Mouse (Mus musculus) intestine, embryonic 14.5 days (tissue): ENCODE measurements at regions not wholly inside any gene's neighbourhood (a gene's known extent, or its start where the extent isn't known, plus 50 kb on each side); places are given as distances from the start of the nearest gene placed in this dataset.

Source experiments
- ATAC-seq: fragments of 200-750 bp; cut with Nextera tagmentation; replicated peaks from 2 replicates; pipeline ENCODE4 v1.8.0; 2017; ENCODE audit warnings: low read depth, moderate number of reproducible peaks, moderate TSS enrichment, moderate library complexity; ENCODE audit not compliant: low FRiP score, low TSS enrichment
- DNase-seq: peaks from one replicate; pipeline ENCODE4 v3.0.0-alpha.2; 2018; ENCODE audit warnings: low spot score
- H3K27ac ChIP-seq: fragments of 300-500 bp; sonication (generic); 2 replicates; pipeline ENCODE4 v1.5.1; 2014; ENCODE audit warnings: low read depth, mild to moderate bottlenecking, control low read depth
- H3K27me3 ChIP-seq: fragments of 300-500 bp; sonication (generic); replicated peaks from 2 replicates; pipeline ENCODE4 v1.6.1; 2014; ENCODE audit warnings: low read length, control low read depth; ENCODE audit not compliant: control insufficient read depth, insufficient read depth
- H3K36me3 ChIP-seq: fragments of 300-500 bp; sonication (generic); 2 replicates; pipeline ENCODE4 v1.6.1; 2014; ENCODE audit warnings: low read length, control low read depth; ENCODE audit not compliant: control insufficient read depth, insufficient read depth
- H3K4me1 ChIP-seq: fragments of 300-500 bp; sonication (generic); replicated peaks from 2 replicates; pipeline ENCODE4 v1.6.1; 2014; ENCODE audit warnings: low read length, control low read depth, mixed read lengths; ENCODE audit not compliant: control insufficient read depth, insufficient read depth
- H3K4me2 ChIP-seq: fragments of 300-500 bp; sonication (generic); 2 replicates; pipeline ENCODE4 v1.6.1; 2014; ENCODE audit warnings: low read length
- H3K4me3 ChIP-seq: fragments of 300-500 bp; sonication (generic); 2 replicates; pipeline ENCODE4 v1.5.1; 2014; ENCODE audit warnings: low read depth, low read length, control low read depth, mixed read lengths
- H3K9ac ChIP-seq: fragments of 300-500 bp; sonication (generic); 2 replicates; pipeline ENCODE4 v1.6.1; 2014; ENCODE audit warnings: mild to moderate bottlenecking, low read length
- H3K9me3 ChIP-seq: fragments of 300-500 bp; sonication (generic); 2 replicates; pipeline ENCODE4 v1.6.1; 2016; ENCODE audit warnings: low read length, control low read depth; ENCODE audit not compliant: control insufficient read depth
- WGBS: fragments of 180-500 bp; shearing (Covaris S2); extraction: QIAGEN DNeasy Blood & Tissue Kit; methylation state at CpG from one replicate; pipeline ENCODE4 v1.1.7; 2014; 5-methylcytosine and 5-hydroxymethylcytosine counted together

- H3K4me1 ChIP-seq, result no peaks in the 10 kb centered on the region
- H3K9me3 ChIP-seq, result no peaks in the 10 kb centered on the region
- H3K27me3 ChIP-seq, result no peaks in the 10 kb centered on the region
- whole genome bisulfite sequencing, result 48% methylated on average over 1 of the region's 1 CpGs
- no peak overlapping the region for H3K27ac ChIP-seq
- ATAC-seq (no peak), DNase-seq (no peak)
- H3K4me2 ChIP-seq, result no peak overlapping the region
- H3K4me3 ChIP-seq, result no peak overlapping the region
- H3K36me3 ChIP-seq, result no peaks in the 10 kb centered on the region
- H3K9ac ChIP-seq, result no peak overlapping the region
Measured at GRCm38 (mm10) chr11:18821384-18821783, 197.4 kb downstream of the Meis1 start.

GRCm38 (mm10) chr11:18814110-18814509 is 204.7 kb downstream of the Meis1 start:
- Histone ChIP-seq H3K27me3 (no peaks in the 10 kb centered on the region), H3K27ac (no peak overlapping the region), H3K9ac (no peak overlapping the region), H3K36me3 (no peaks in the 10 kb centered on the region), H3K4me1 (no peaks in the 10 kb centered on the region), H3K4me3 (no peak overlapping the region), H3K4me2 (no peak overlapping the region), H3K9me3 (no peaks in the 10 kb centered on the region)
- DNase-seq (no peak), ATAC-seq (no peak)
- 90% methylated on average over 3 of the region's 3 CpGs for WGBS

GRCm38 (mm10) chr11:18767479-18767878 is 251.3 kb downstream of the Meis1 start:
- Histone ChIP-seq H3K4me2 (no peak overlapping the region), H3K9me3 (no peaks in the 10 kb centered on the region), H3K4me1 (no peaks in the 10 kb centered on the region), H3K27ac (no peak overlapping the region), H3K27me3 (no peaks in the 10 kb centered on the region), H3K4me3 (no peak overlapping the region), H3K36me3 (no peaks in the 10 kb centered on the region), H3K9ac (no peak overlapping the region)
- DNase-seq (no peak), ATAC-seq (no peak)
- WGBS, result 94% methylated on average over 3 of the region's 3 CpGs

- ATAC-seq, result no peak
- DNase-seq, result no peak
- no peaks in the 10 kb centered on the region for H3K27me3 ChIP-seq
- H3K4me2 ChIP-seq, result no peak overlapping the region
- no peaks in the 10 kb centered on the region for H3K9me3 ChIP-seq
- H3K4me1 ChIP-seq, result no peaks in the 10 kb centered on the region
- no peak overlapping the region for H3K4me3 ChIP-seq
- 68% methylated on average over 6 of the region's 6 CpGs for WGBS
- H3K36me3 ChIP-seq, result no peaks in the 10 kb centered on the region
- H3K27ac ChIP-seq, result no peak overlapping the region
- no peak overlapping the region for H3K9ac ChIP-seq
Measured at GRCm38 (mm10) chr11:18766458-18767016, 252.2 kb downstream of the Meis1 start.

- H3K4me2 ChIP-seq, result no peak overlapping the region
- DNase-seq (no peak), ATAC-seq (no peak)
- no peak overlapping the region for H3K4me3 ChIP-seq
- no peaks in the 10 kb centered on the region for H3K36me3 ChIP-seq
- 73% methylated on average over 6 of the region's 6 CpGs for WGBS
- no peaks in the 10 kb centered on the region for H3K9me3 ChIP-seq
- H3K9ac ChIP-seq, result no peak overlapping the region
- no peak overlapping the region for H3K27ac ChIP-seq
- no peaks in the 10 kb centered on the region for H3K27me3 ChIP-seq
- peaks cover 22% of the 10 kb centered on the region for H3K4me1 ChIP-seq
Measured at GRCm38 (mm10) chr11:18758591-18759074, 260.2 kb downstream of the Meis1 start.

- H3K4me3 ChIP-seq, result no peak overlapping the region
- H3K36me3 ChIP-seq, result no peaks in the 10 kb centered on the region
- 0 out of 2 replicates have a peak overlapping the region, but pooled peaks have one; percentile 11 for H3K4me2 ChIP-seq
- no peak for DNase-seq
- H3K9ac ChIP-seq, result 0 out of 2 replicates have a peak overlapping the region, but pooled peaks have one; percentile 10
- peaks cover 36% of the 10 kb centered on the region for H3K4me1 ChIP-seq
- H3K27ac ChIP-seq, result peak overlapping the region; percentile 57
- ATAC-seq, result no peak
- H3K9me3 ChIP-seq, result no peaks in the 10 kb centered on the region
- WGBS, result 28% methylated on average over 1 of the region's 1 CpGs
- H3K27me3 ChIP-seq, result no peaks in the 10 kb centered on the region
Measured at GRCm38 (mm10) chr11:18756576-18756975, 262.2 kb downstream of the Meis1 start.

- Histone ChIP-seq H3K4me2 (peak overlapping the region; percentile 45), H3K27ac (peak overlapping the region; percentile 92), H3K27me3 (no peaks in the 10 kb centered on the region), H3K9ac (peak overlapping the region; percentile 49), H3K4me1 (peaks cover 50% of the 10 kb centered on the region), H3K9me3 (no peaks in the 10 kb centered on the region), H3K4me3 (peak overlapping the region; percentile 18; the same call in 1 of the 2 replicates), H3K36me3 (no peaks in the 10 kb centered on the region)
- peak; percentile 65 for DNase-seq
- 0 out of 2 replicates have a peak, but pooled peaks have one; percentile 13 for ATAC-seq
- WGBS, result 21% methylated on average over 9 of the region's 9 CpGs
Measured at GRCm38 (mm10) chr11:18754732-18755525, 263.9 kb downstream of the Meis1 start.

GRCm38 (mm10) chr11:18753856-18754255 is 264.9 kb downstream of the Meis1 start:
- H3K27me3 ChIP-seq, result no peaks in the 10 kb centered on the region
- H3K9ac ChIP-seq, result peak overlapping the region; percentile 49
- H3K4me3 ChIP-seq, result 0 out of 2 replicates have a peak overlapping the region, but pooled peaks have one; percentile 18
- peaks cover 60% of the 10 kb centered on the region for H3K4me1 ChIP-seq
- peak overlapping the region; percentile 45 for H3K4me2 ChIP-seq
- H3K9me3 ChIP-seq, result no peaks in the 10 kb centered on the region
- peak overlapping the region; percentile 92 for H3K27ac ChIP-seq
- DNase-seq (peak; percentile 59), ATAC-seq (peak; percentile 48; the same call in 1 of the 2 replicates)
- WGBS, result 7% methylated on average over 9 of the region's 9 CpGs
- H3K36me3 ChIP-seq, result no peaks in the 10 kb centered on the region
